In the genomic region with DNA sequence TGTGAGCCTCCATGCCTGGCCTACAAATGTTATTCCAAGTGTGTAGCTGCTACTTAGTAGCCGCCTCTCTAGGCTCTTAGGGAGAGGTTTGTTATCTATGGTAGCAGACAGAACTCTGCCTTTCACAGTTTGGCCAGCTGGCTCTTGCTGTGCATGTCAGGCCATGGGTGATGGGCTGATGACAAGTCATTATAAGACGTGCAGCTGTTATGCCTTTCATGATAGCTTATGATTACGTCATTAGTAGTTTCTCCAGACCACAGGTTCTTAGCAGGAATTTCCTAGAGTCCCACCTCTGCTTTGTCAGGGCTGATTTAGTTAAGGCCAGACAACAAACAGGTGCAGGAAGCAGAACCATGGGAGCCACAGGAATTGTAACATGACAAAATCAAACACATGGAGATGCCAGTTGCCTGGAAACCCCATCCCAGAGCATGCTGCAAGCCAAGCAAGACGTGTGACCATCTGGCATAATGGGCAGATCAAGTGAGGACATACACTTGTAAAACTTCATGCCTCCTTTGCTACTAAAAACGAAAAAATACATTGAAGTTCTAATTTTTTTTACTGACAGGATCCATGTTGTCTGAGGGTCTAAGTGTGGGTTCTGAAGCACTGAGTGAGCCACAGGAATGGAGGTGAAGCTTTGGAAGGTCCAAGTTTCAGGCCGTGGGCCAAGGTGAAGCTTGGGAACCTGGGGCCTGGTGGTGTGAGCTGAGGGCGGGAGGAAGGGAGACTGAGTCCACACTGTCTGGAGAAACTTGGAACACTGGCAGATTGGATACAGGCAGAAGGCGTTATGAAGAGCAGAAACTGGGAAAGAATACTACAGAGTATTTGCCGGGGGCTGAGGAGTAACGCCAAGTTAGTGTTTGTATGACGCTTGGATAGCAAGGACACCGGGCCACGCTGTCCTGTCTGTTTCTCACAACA, we compare ENCODE assay signal across 9 mouse cellular contexts. TPM values are rescaled to one million over a fixed set of nuclear protein-coding genes. Genes with fewer than 3 reads are reported as not detected.
DNase-seq lines count a peak whose midpoint lies in the region; ATAC-seq and TF ChIP-seq lines count a peak whose summit lies in the region.
"Had no signal": no experiment of that assay in that cellular context is flagged by ENCODE, and none has a peak within 500 bp of the region (broad histone marks: within the 10 kb centered on the region; RNA-seq: fewer than 3 reads in every experiment).

No protein-coding gene starts in this region.

- no peaks in the 10 kb centered on the region for H3K9me3 ChIP-seq in forebrain, postnatal 0 days (ENCODE audit: low read length)
- H3K9me3 ChIP-seq in forebrain, embryonic 12.5 days: no peaks in the 10 kb centered on the region
- no peaks in the 10 kb centered on the region for H3K9me3 ChIP-seq in heart, embryonic 12.5 days (replicated peaks)
- H3K9me3 ChIP-seq in liver, embryonic 16.5 days (replicated peaks; ENCODE audit: control insufficient read depth, low read length): no peaks in the 10 kb centered on the region
- H3K9me3 ChIP-seq: lung, embryonic 15.5 days had no signal

- no peak overlapping the region for H3K4me3 ChIP-seq in forebrain, postnatal 0 days (ENCODE audit: low read depth, low read length)
- no peak overlapping the region for H3K4me3 ChIP-seq in forebrain, embryonic 12.5 days (replicated peaks)
- H3K4me3 ChIP-seq in heart, embryonic 12.5 days: no peak overlapping the region
- no peak overlapping the region for H3K4me3 ChIP-seq in liver, embryonic 16.5 days (ENCODE audit: low read depth, low read length)
- H3K4me3 ChIP-seq: lung, embryonic 15.5 days had no signal

- H3K4me1 ChIP-seq in forebrain, postnatal 0 days (ENCODE audit: insufficient read depth): no peaks in the 10 kb centered on the region; the same call in 1 of the 2 replicates
- H3K4me1 ChIP-seq in forebrain, embryonic 12.5 days: no peaks in the 10 kb centered on the region
- peaks cover 7% of the 10 kb centered on the region; the same call in 1 of the 2 replicates for H3K4me1 ChIP-seq in heart, embryonic 12.5 days (replicated peaks)
- H3K4me1 ChIP-seq in liver, embryonic 16.5 days (ENCODE audit: control insufficient read depth, low read depth, low read length): peaks cover 18% of the 10 kb centered on the region

- H3K27ac ChIP-seq in forebrain, postnatal 0 days (ENCODE audit: low read depth, low read length): peak overlapping the region; percentile 62
- H3K27ac ChIP-seq in forebrain, embryonic 12.5 days: no peak overlapping the region
- H3K27ac ChIP-seq in heart, embryonic 12.5 days (ENCODE audit: poor library complexity, severe bottlenecking): no peak overlapping the region
- peak overlapping the region; percentile 91 for H3K27ac ChIP-seq in liver, embryonic 16.5 days (ENCODE audit: low read length)
- H3K27ac ChIP-seq: lung, embryonic 15.5 days had no signal

- no peak overlapping the region for H3K9ac ChIP-seq in forebrain, postnatal 0 days
- no peak overlapping the region for H3K9ac ChIP-seq in forebrain, embryonic 12.5 days
- no peak overlapping the region for H3K9ac ChIP-seq in heart, embryonic 12.5 days
- H3K9ac ChIP-seq in liver, embryonic 16.5 days (ENCODE audit: low read depth, low read length): peak overlapping the region; percentile 38
- H3K9ac ChIP-seq: lung, embryonic 15.5 days had no signal

- no peaks in the 10 kb centered on the region for H3K27me3 ChIP-seq in forebrain, postnatal 0 days (ENCODE audit: insufficient read depth, low read length)
- H3K27me3 ChIP-seq in forebrain, embryonic 12.5 days: no peaks in the 10 kb centered on the region
- H3K27me3 ChIP-seq in heart, embryonic 12.5 days (replicated peaks): peaks cover 60% of the 10 kb centered on the region
- no peaks in the 10 kb centered on the region for H3K27me3 ChIP-seq in liver, embryonic 16.5 days (ENCODE audit: control insufficient read depth, insufficient read depth, low read depth, low read length)
- H3K27me3 ChIP-seq: lung, embryonic 15.5 days had no signal

- 64% methylated on average over 13 of the region's 13 CpGs for WGBS in forebrain, postnatal 0 days
- WGBS in forebrain, embryonic 12.5 days: 88% methylated on average over 13 of the region's 13 CpGs
- WGBS in heart, embryonic 12.5 days: 71% methylated on average over 13 of the region's 13 CpGs
- WGBS in liver, embryonic 16.5 days (ENCODE audit: insufficient replicate concordance): 66% methylated on average over 13 of the region's 13 CpGs

- peak; percentile 89 for ATAC-seq in forebrain, postnatal 0 days
- no peak for ATAC-seq in forebrain, embryonic 12.5 days (ENCODE audit: low FRiP score)
- peak; percentile 86 for ATAC-seq in heart, embryonic 12.5 days (ENCODE audit: insufficient number of reproducible peaks, low FRiP score)
- peak; percentile 99 for ATAC-seq in liver, embryonic 16.5 days (ENCODE audit: low read depth)
- no peak for ATAC-seq in activated CD4-positive, CD25-positive, alpha-beta regulatory T cell, adult 4 months

- H3K36me3 ChIP-seq in forebrain, postnatal 0 days (ENCODE audit: insufficient read depth): no peaks in the 10 kb centered on the region
- no peaks in the 10 kb centered on the region for H3K36me3 ChIP-seq in forebrain, embryonic 12.5 days (replicated peaks)
- no peaks in the 10 kb centered on the region for H3K36me3 ChIP-seq in heart, embryonic 12.5 days
- H3K36me3 ChIP-seq in liver, embryonic 16.5 days (ENCODE audit: control insufficient read depth, insufficient read depth): no peaks in the 10 kb centered on the region
- H3K36me3 ChIP-seq: lung, embryonic 15.5 days had no signal

- TF ChIP-seq CTCF in forebrain, postnatal 0 days (IDR thresholded peaks at IDR 0.05; ENCODE audit: low read depth): no peak

- DNase-seq in forebrain, postnatal 0 days: peak; percentile 81
- DNase-seq in brain, adult 2 months (ENCODE audit: low read depth, low spot score): peak; percentile 91
- DNase-seq in thymus, postnatal 25 days: no peak
- DNase-seq in urinary bladder, postnatal 4 days (ENCODE audit: low spot score in 2 of 2): no peak

- no peak overlapping the region for H3K4me2 ChIP-seq in forebrain, postnatal 0 days (ENCODE audit: low read depth)
- no peak overlapping the region for H3K4me2 ChIP-seq in forebrain, embryonic 12.5 days
- H3K4me2 ChIP-seq in heart, embryonic 12.5 days: no peak overlapping the region
- H3K4me2 ChIP-seq in liver, embryonic 16.5 days (ENCODE audit: low read depth, low read length): peak overlapping the region; percentile 33; the same call in 1 of the 2 replicates
- H3K4me2 ChIP-seq: lung, embryonic 15.5 days had no signal

RNA-seq across cellular contexts. Expression of a gene that starts 46.5 kb away (rescaled TPM):
- 58.8 and 68.1 TPM in 2 replicates for total RNA-seq in forebrain, postnatal 0 days (2014; rRNA removed)
- polyA plus RNA-seq in forebrain, postnatal 0 days (2015; fragmentation: Nextera tagmentation; extraction: Ambion mirVana): 112 and 114 TPM in 2 replicates
- 143 and 152 TPM in 2 replicates for polyA plus RNA-seq in forebrain, embryonic 12.5 days (2016; fragmentation: Nextera tagmentation; extraction: Ambion mirVana)
- polyA plus RNA-seq in heart, embryonic 12.5 days (2016; fragmentation: Nextera tagmentation; extraction: Ambion mirVana): 127 and 137 TPM in 2 replicates
- polyA plus RNA-seq in liver, embryonic 16.5 days (2015; fragmentation: Nextera tagmentation; extraction: Ambion mirVana): 94.7 and 96.2 TPM in 2 replicates
- polyA plus RNA-seq in activated CD4-positive, CD25-positive, alpha-beta regulatory T cell, adult 4 months (2017; shearing (Covaris generic)): 100 to 1,000 TPM in 1 of 2 experiments, 10 to 100 TPM in 1; 96.4 to 138 TPM

RNA-seq across cellular contexts. Expression of a gene that starts 46.5 kb away (rescaled TPM):
- 42.5 and 49.8 TPM in 2 replicates for total RNA-seq in forebrain, postnatal 0 days (2014; rRNA removed)
- 56.1 and 64.2 TPM in 2 replicates for polyA plus RNA-seq in forebrain, postnatal 0 days (2015; fragmentation: Nextera tagmentation; extraction: Ambion mirVana)
- polyA plus RNA-seq in forebrain, embryonic 12.5 days (2016; fragmentation: Nextera tagmentation; extraction: Ambion mirVana): 72.0 and 75.2 TPM in 2 replicates
- 55.0 and 56.5 TPM in 2 replicates for polyA plus RNA-seq in heart, embryonic 12.5 days (2016; fragmentation: Nextera tagmentation; extraction: Ambion mirVana)
- 26.9 and 27.9 TPM in 2 replicates for polyA plus RNA-seq in liver, embryonic 16.5 days (2015; fragmentation: Nextera tagmentation; extraction: Ambion mirVana)
- 100 to 1,000 TPM; 151 to 166 TPM for polyA plus RNA-seq in activated CD4-positive, CD25-positive, alpha-beta regulatory T cell, adult 4 months (2017; shearing (Covaris generic))

RNA-seq across cellular contexts. Expression of a gene that starts 56.8 kb away (rescaled TPM):
- total RNA-seq in forebrain, postnatal 0 days (2014; rRNA removed): 0.76 and 1.2 TPM in 2 replicates
- polyA plus RNA-seq in forebrain, postnatal 0 days (2015; fragmentation: Nextera tagmentation; extraction: Ambion mirVana): 0.10 and 0.51 TPM in 2 replicates
- 0.19 and 0.35 TPM in 2 replicates for polyA plus RNA-seq in forebrain, embryonic 12.5 days (2016; fragmentation: Nextera tagmentation; extraction: Ambion mirVana)
- polyA plus RNA-seq in heart, embryonic 12.5 days (2016; fragmentation: Nextera tagmentation; extraction: Ambion mirVana): 0.50 and 0.68 TPM in 2 replicates
- 0.35 and 0.51 TPM in 2 replicates for polyA plus RNA-seq in liver, embryonic 16.5 days (2015; fragmentation: Nextera tagmentation; extraction: Ambion mirVana)
- not detected for polyA plus RNA-seq in activated CD4-positive, CD25-positive, alpha-beta regulatory T cell, adult 4 months (2017; shearing (Covaris generic))

Comparison
In these comparisons a context has a peak if more than half of its experiments do, and no peak if none do; other contexts are left out.
1. ATAC-seq: peak in forebrain, postnatal 0 days (single experiment), heart, embryonic 12.5 days (single experiment) and liver, embryonic 16.5 days (single experiment); none in forebrain, embryonic 12.5 days (single experiment) and activated CD4-positive, CD25-positive, alpha-beta regulatory T cell, adult 4 months (single experiment).
2. H3K27ac ChIP-seq: peak in forebrain, postnatal 0 days (single experiment) and liver, embryonic 16.5 days (single experiment); none in forebrain, embryonic 12.5 days (single experiment) and heart, embryonic 12.5 days (single experiment).
3. DNase-seq: peak in forebrain, postnatal 0 days (single experiment) and brain, adult 2 months (single experiment); none in thymus, postnatal 25 days (single experiment) and urinary bladder, postnatal 4 days (0 of 2).